Mouse (Mus musculus): ENCODE data around the gene Serinc4.
A peak's percentile ranks its signal among the peaks of the same experiment; 100 is the strongest.
"Not testable (repeated sequence)": the region's sequence is repeated elsewhere in the genome, so short reads cannot be mapped to it uniquely, and the experiment has no call there.

The Serinc4 gene

GRCm38 (mm10) chr2:121456692-121457642, at the start of gene Serinc4:
TSS of gene Serinc4 (minus strand) at chr2:121456781.
- DNase-seq (ENCODE audit: low read depth, low spot score), result peak; percentile 80

DNA sequence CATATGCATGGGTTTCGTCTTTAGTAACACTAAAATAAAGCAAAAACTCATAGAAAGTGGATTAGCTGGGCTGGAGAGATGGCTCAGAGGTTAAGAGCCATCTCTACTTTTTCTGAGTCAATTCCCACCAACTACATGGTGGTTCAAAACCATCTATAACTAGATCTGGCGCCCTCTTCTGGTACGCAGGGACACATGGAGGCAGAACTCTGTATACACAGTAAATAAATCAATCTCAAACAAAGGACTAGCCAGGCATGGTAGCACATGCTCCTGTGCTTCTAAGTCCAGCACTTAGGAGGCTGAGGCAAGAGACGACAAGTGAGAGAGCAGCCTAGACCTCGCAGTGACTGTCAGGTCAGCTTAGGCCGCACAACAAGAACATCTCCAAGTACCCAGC, 45.0 kb upstream of the Serinc4 start:
- not testable (repeated sequence) for DNase-seq (ENCODE audit: low read depth, low spot score)

- DNase-seq (ENCODE audit: low read depth, low spot score), result not testable (repeated sequence)
Measured at GRCm38 (mm10) chr2:121484403-121484802, 27.8 kb upstream of the Serinc4 start.

DNA sequence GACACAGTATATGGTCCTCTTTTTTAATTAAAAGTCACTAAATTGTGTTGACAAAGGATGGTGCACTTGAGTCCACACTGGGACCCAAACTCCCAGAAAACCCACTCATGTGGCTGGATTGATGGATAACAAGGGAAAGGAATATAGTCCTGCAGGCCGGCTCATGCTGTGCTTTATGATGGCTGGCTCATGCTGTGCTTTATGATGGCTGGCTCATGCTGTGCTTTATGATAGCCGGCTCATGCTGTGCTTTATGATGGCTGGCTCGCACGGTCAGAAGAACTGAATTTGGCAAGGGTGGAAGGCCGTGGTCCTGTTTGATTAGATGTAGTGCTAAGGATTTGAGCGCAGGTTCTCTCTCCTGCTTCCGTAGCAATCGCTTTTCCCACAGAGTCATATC, 27.0 kb upstream of the Serinc4 start:
- DNase-seq (ENCODE audit: low read depth, low spot score), result no peak

DNA sequence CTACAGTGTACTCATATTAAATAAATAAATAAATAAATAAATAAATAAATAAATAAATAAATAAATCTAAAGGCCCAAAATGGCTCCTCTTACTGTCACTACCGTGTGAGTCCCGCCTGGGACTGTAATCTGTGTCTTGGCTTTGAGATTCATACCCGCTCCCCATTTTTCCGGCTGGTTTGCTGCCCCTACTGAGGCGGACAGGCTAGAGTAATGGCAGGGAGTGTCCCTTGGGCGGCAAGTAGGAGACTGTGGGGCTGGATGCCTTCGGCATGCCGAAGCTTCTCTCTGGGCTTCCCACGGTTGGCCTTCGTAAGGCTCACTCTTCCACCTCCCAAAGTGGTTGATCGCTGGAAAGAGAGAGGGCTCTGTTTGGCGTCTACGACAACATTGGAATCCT, 24.3 kb upstream of the Serinc4 start:
- DNase-seq (ENCODE audit: low read depth, low spot score), result not testable (repeated sequence)

DNA sequence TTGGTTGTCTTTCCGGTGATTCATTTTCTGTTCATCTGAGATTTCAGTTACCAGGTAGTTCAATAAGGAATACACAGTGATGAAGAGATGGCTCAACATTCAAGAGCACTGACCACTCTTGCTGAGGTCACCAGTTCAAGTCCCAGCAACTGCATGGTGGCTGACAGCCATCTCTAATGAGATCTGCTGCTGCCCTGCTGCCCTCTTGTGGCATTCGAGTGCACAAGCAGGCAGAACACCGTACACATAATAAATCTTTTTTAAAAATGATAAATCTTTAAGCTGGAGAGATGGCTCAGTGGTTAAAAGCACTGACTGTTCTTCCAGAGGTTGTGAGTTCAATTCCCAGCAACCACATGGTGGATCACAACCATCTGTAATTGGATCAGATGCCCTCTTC, 23.9 kb upstream of the Serinc4 start:
- no peak for DNase-seq (ENCODE audit: low read depth, low spot score)

- DNase-seq (ENCODE audit: low read depth, low spot score), result no peak
Measured at GRCm38 (mm10) chr2:121477491-121478266, 21.1 kb upstream of the Serinc4 start.

GRCm38 (mm10) chr2:121475306-121475705, 18.7 kb upstream of the Serinc4 start:
- DNase-seq (ENCODE audit: low read depth, low spot score), result not testable (repeated sequence)

- no peak for DNase-seq (ENCODE audit: low read depth, low spot score)
Measured at GRCm38 (mm10) chr2:121474180-121474535, 17.6 kb upstream of the Serinc4 start.

- DNase-seq (ENCODE audit: low read depth, low spot score), result peak; percentile 77
Measured at GRCm38 (mm10) chr2:121473301-121474179, 17.0 kb upstream of the Serinc4 start, which contains the start of gene Mfap1b. TSS of gene Mfap1b (minus strand) at chr2:121474067.

DNA sequence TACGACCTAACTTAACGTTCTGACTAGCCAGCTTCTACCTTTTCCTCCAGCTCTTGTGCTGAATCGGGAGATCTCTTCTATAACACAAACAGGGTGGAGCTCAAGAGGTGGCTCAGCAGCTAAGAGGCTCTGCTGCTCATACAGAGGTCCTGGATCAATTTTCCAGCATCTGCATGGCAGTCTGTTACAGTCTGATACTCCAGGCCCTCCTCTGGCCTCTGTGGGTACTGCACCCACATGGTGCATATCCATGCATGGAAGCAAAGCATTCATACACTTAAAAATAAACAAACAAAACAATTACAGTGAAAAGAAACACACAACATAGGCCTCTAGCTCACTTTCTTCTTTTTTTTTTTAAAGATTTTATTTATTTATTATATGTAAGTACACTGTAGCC, 16.2 kb upstream of the Serinc4 start:
- DNase-seq (ENCODE audit: low read depth, low spot score), result not testable (repeated sequence)

DNA sequence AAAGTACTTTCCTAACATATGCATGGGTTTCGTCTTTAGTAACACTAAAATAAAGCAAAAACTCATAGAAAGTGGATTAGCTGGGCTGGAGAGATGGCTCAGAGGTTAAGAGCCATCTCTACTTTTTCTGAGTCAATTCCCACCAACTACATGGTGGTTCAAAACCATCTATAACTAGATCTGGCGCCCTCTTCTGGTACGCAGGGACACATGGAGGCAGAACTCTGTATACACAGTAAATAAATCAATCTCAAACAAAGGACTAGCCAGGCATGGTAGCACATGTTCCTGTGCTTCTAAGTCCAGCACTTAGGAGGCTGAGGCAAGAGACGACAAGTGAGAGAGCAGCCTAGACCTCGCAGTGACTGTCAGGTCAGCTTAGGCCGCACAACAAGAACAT, 12.4 kb upstream of the Serinc4 start:
- not testable (repeated sequence) for DNase-seq (ENCODE audit: low read depth, low spot score)

- DNase-seq (ENCODE audit: low read depth, low spot score), result no peak
Measured at GRCm38 (mm10) chr2:121460071-121460470, 3.5 kb upstream of the Serinc4 start.

GRCm38 (mm10) chr2:121455534-121455933, 1.0 kb downstream of the Serinc4 start:
- DNase-seq (ENCODE audit: low read depth, low spot score), result no peak

- no peak for DNase-seq (ENCODE audit: low read depth, low spot score)
Measured at GRCm38 (mm10) chr2:121453917-121454316, 2.7 kb downstream of the Serinc4 start.

GRCm38 (mm10) chr2:121452990-121453389, 3.6 kb downstream of the Serinc4 start, which contains the start of gene Hypk:
TSS of gene Hypk (plus strand) at chr2:121453290.
- no peak for DNase-seq (ENCODE audit: low read depth, low spot score)

- no peak for DNase-seq (ENCODE audit: low read depth, low spot score)
Measured at GRCm38 (mm10) chr2:121452361-121452760, 4.2 kb downstream of the Serinc4 start.

DNA sequence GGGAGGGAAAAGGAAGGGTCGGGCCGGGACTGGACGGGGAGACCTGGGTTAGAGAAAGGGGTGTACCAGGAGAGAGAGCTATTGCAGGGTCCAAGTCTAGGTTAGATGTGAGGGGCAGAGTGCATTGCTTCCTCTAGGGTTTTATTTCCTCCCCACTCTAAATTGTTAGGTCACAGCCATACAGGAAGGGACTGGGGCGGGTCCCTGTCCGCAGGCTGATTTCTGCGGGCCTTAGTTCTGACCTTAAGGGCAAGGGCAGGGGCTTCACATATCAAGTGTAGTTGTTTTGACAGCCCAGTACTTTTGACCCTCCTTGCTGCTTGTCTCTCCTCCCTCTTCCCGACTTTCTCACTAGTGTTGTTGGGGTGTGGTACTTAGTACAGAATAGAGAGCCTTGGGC, 6.5 kb downstream of the Serinc4 start:
- no peak for DNase-seq (ENCODE audit: low read depth, low spot score)

DNA sequence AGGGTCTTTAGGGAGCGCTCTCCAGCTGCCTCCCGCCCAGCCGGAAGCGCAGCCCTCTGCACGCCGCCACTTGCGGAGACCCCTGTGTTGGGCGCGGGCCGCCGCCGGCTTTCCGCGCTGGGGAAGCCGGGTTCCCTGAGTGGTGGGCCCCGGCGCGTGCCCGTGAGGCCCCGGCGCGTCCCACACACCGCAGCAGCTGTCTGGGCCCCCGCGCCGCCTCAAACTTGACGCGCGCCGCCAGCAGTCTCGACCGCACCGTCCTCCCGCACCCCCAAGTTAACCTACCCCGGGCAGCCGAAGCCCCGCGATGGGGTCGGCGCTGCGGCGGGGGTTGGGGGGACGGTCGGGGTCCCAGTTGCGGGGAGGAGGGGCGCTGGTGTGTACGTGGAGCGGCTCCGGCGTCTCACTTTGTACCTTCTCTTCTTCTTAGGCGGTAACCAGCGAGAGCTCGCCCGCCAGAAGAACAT, 7.0 kb downstream of the Serinc4 start:
- DNase-seq (ENCODE audit: low read depth, low spot score), result no peak

GRCm38 (mm10) chr2:121448739-121449535, 7.6 kb downstream of the Serinc4 start, which contains the start of gene Serf2:
TSS of gene Serf2 (plus strand) at chr2:121449195.
- peak; percentile 95 for DNase-seq (ENCODE audit: low read depth, low spot score)
